Comparison of ENCODE assay signal across 8 mouse cellular contexts in genomic region chr19:4231253-4232185, GRCm38 (mm10). TPM values are rescaled to one million over a fixed set of nuclear protein-coding genes. Genes with fewer than 3 reads are reported as not detected.
A peak's percentile ranks its signal among the peaks of the same experiment; 100 is the strongest.
DNase-seq lines count a peak whose midpoint lies in the region; ATAC-seq lines count a peak whose summit lies in the region.

TSS of gene Pold4 (plus strand) at chr19:4231899.

- H3K4me3 ChIP-seq in brown adipose tissue, adult 24 weeks (ENCODE audit: insufficient read depth, low read depth, low read length), result peak within 1 kb of the TSS; percentile 75
- peak within 1 kb of the TSS; percentile 69 for H3K4me3 ChIP-seq in heart, embryonic 13.5 days
- peak within 1 kb of the TSS; percentile 68 for H3K4me3 ChIP-seq in liver, embryonic 13.5 days (replicated peaks)
- peak within 1 kb of the TSS; percentile 59 for H3K4me3 ChIP-seq in stomach, embryonic 16.5 days (replicated peaks; ENCODE audit: low read length)

- peak within 1 kb of the TSS; percentile 80 for H3K4me2 ChIP-seq in heart, embryonic 13.5 days
- H3K4me2 ChIP-seq in liver, embryonic 13.5 days, result peak within 1 kb of the TSS; percentile 84
- peak within 1 kb of the TSS; percentile 85 for H3K4me2 ChIP-seq in stomach, embryonic 16.5 days (ENCODE audit: low read depth, low read length)

- H3K4me1 ChIP-seq in brown adipose tissue, adult 24 weeks (ENCODE audit: control insufficient read depth, insufficient read depth, insufficient read length, low read length), result peaks cover 16% of the 10 kb centered on the region; the same call in 1 of the 2 replicates
- peaks cover 20% of the 10 kb centered on the region for H3K4me1 ChIP-seq in heart, embryonic 13.5 days
- H3K4me1 ChIP-seq in liver, embryonic 13.5 days (replicated peaks), result peaks cover 43% of the 10 kb centered on the region
- peaks cover 22% of the 10 kb centered on the region for H3K4me1 ChIP-seq in stomach, embryonic 16.5 days (ENCODE audit: control insufficient read depth, insufficient read depth, low read length)

- 8% methylated on average over 26 of the region's 26 CpGs for WGBS in heart, embryonic 13.5 days
- 12% methylated on average over 26 of the region's 26 CpGs for WGBS in liver, embryonic 13.5 days (ENCODE audit: insufficient replicate concordance)
- 9% methylated on average over 26 of the region's 26 CpGs for WGBS in stomach, embryonic 16.5 days

- peak within 1 kb of the TSS; percentile 97 for H3K27ac ChIP-seq in brown adipose tissue, adult 24 weeks (replicated peaks; ENCODE audit: low read depth, low read length)
- peak within 1 kb of the TSS; percentile 89 for H3K27ac ChIP-seq in heart, embryonic 13.5 days (replicated peaks)
- peak within 1 kb of the TSS; percentile 79 for H3K27ac ChIP-seq in liver, embryonic 13.5 days
- peak within 1 kb of the TSS; percentile 88 for H3K27ac ChIP-seq in stomach, embryonic 16.5 days (ENCODE audit: low read length)

- H3K27me3 ChIP-seq in heart, embryonic 13.5 days (replicated peaks), result peaks cover 36% of the 10 kb centered on the region
- peaks cover 28% of the 10 kb centered on the region for H3K27me3 ChIP-seq in liver, embryonic 13.5 days
- H3K27me3 ChIP-seq in stomach, embryonic 16.5 days (ENCODE audit: control insufficient read depth, insufficient read depth, low read length), result no peaks in the 10 kb centered on the region

- peak; percentile 97 for DNase-seq in CD4-positive, CD25-positive, alpha-beta regulatory T cell, adult 2 months (ENCODE audit: low read depth, low spot score)
- peak; percentile 74 for DNase-seq in fat pad, adult 2 months (ENCODE audit: extremely low read depth, low read depth, low spot score)
- peak; percentile 99 for DNase-seq in kidney, postnatal 14 days
- peak; percentile 91 for DNase-seq in liver, embryonic 13.5 days
- DNase-seq in neural tube, embryonic 10.5 days (ENCODE audit: extremely low spot score, low spot score), result peak; percentile 87

- no peaks in the 10 kb centered on the region for H3K9me3 ChIP-seq in heart, embryonic 13.5 days
- no peaks in the 10 kb centered on the region for H3K9me3 ChIP-seq in liver, embryonic 13.5 days (replicated peaks)
- H3K9me3 ChIP-seq in stomach, embryonic 16.5 days (replicated peaks; ENCODE audit: control insufficient read depth, low read length), result no peaks in the 10 kb centered on the region

- ATAC-seq in heart, embryonic 13.5 days (ENCODE audit: extremely low read depth, insufficient number of reproducible peaks, low FRiP score, low TSS enrichment), result peak; percentile 87
- peak; percentile 89 for ATAC-seq in liver, embryonic 13.5 days (ENCODE audit: low read depth)
- peak; percentile 87 for ATAC-seq in stomach, embryonic 16.5 days (ENCODE audit: insufficient read depth, low FRiP score)

- no peaks in the 10 kb centered on the region for H3K36me3 ChIP-seq in heart, embryonic 13.5 days
- no peaks in the 10 kb centered on the region for H3K36me3 ChIP-seq in liver, embryonic 13.5 days
- H3K36me3 ChIP-seq in stomach, embryonic 16.5 days (ENCODE audit: control insufficient read depth, insufficient read depth, low read length), result no peaks in the 10 kb centered on the region

- peak within 1 kb of the TSS; percentile 84 for H3K9ac ChIP-seq in heart, embryonic 13.5 days
- H3K9ac ChIP-seq in liver, embryonic 13.5 days, result peak within 1 kb of the TSS; percentile 71
- peak within 1 kb of the TSS; percentile 78 for H3K9ac ChIP-seq in stomach, embryonic 16.5 days (ENCODE audit: low read length)

RNA-seq across cellular contexts. Expression of gene Pold4, which starts in this region (rescaled TPM):
- polyA plus RNA-seq in brown adipose tissue, adult 24 weeks (2012; ENCODE audit: insufficient read depth, insufficient read length, missing spikeins), result 63.7 and 81.4 TPM in 2 replicates
- polyA plus RNA-seq in heart, embryonic 13.5 days (2015; fragmentation: Nextera tagmentation; extraction: Ambion mirVana), result 19.9 and 23.5 TPM in 2 replicates
- 8.3 and 12.3 TPM in 2 replicates for polyA plus RNA-seq in liver, embryonic 13.5 days (2015; fragmentation: Nextera tagmentation; extraction: Ambion mirVana)
- 36.3 and 38.0 TPM in 2 replicates for polyA plus RNA-seq in stomach, embryonic 16.5 days (2015; fragmentation: Nextera tagmentation; extraction: Ambion mirVana)

Comparison
In these comparisons a context has a peak if more than half of its experiments do, and no peak if none do; other contexts are left out.
1. Peak in every context shown above with its lines: DNase-seq, ATAC-seq, H3K4me3 ChIP-seq and H3K27ac ChIP-seq.